Mouse (Mus musculus) 3134 (cell line): ENCODE measurements at regions not wholly inside any gene's neighbourhood (a gene's known extent, or its start where the extent isn't known, plus 50 kb on each side); places are given as distances from the start of the nearest gene placed in this dataset.

Experiments
- DNase-seq: peaks from one replicate; pipeline ENCODE4 v3.0.0-alpha.2; 2011; ENCODE audit warnings: low spot score; ENCODE audit not compliant: insufficient read length; ENCODE audit errors: extremely low read depth

GRCm38 (mm10) chr4:95105424-95105823 lies 53.4 kb upstream of the Jun start:
- peak; percentile 91 for DNase-seq

DNA sequence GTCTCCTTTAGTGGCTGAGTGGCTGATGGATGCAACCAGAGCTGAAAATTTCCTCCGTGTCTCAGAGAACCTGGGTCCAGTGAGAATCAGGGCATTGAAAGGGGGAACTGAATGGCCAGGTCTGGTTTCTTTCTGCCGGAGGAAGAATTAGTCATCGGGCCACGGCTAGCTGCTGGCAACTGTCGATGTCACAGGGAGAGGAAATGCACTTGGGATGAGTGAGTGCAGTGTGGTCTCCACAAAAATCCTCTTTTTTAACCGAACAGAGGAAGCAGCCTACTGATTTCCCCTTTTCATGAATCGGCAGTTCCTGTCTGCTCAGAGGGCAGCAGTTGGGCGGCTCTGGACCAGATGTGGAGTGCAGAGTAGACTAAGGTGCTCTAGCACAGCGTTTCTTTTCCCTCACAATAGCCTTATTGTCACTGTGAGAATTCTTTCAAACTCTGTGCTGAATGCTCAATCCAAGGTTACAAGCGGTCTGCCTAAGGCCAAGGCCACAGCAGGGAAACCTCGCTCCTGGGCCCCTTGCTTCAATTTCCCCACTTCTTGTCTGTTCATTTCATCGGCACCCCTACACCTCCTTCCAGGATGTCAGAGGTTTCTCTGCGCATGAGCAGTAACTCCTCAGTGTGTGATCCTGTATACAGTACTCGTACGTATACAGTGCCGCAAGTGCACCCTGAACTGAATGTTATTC lies 54.1 kb upstream of the Jun start:
- DNase-seq = peak; percentile 77

DNA sequence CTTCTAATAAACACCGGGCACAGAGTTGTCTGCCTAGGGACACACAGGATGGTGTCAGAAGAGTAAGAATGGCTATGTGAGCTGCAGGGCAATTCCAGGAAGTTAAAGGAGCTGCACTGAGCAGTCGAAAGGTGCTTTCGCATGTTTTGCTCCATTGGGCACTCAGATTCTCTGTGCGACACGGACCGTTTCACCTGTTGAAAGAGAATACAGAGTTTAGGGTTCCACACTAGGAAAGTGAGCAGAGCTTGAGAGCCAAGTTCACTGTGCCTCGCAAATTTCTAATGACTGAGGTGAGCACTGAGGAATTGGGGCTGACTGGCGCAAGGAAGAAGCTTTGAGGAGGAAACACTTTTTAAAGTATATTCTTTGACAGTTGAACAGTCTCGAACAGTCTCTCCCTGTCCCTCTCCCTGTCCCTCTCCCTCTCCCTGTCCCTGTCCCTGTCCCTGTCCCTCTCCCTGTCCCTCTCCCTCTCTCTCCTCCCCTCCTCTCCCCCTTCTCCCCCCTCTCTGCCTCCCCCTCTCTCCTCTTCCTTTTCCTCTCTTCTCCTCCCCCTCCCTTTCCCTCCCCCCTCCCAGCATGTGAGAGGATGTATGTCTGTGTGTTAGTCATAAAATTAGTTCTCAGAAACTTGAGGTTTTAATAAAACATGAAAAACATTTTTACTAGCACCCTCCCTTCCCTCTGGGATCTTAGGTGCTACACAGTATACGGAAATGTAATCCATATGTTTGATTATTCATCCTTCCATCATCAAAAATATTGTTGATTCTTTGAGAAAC lies 55.1 kb upstream of the Jun start:
- peak; percentile 31 for DNase-seq

DNA sequence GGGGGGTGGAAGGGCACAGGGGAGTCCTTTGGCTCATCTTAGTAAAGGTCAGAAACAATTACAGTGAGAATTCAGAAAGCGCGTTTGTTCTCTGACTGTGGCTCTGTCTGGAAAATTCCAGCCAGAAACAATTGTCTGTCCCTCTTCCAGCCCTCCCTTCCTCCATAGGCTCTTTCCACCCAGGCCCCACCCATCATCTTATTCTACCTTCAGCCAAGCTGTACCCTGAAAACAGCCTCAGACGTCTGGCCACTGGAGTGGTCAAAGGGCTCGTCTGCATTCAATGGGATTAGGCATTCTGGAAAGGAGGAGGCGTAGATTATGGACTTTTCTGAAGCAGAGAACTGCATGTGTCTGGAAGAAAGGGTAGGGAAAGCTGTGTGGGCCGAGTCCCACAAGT lies 56.8 kb upstream of the Jun start:
- DNase-seq = no peak

- DNase-seq = no peak
Measured at GRCm38 (mm10) chr4:95110828-95111227, 58.8 kb upstream of the Jun start.

DNA sequence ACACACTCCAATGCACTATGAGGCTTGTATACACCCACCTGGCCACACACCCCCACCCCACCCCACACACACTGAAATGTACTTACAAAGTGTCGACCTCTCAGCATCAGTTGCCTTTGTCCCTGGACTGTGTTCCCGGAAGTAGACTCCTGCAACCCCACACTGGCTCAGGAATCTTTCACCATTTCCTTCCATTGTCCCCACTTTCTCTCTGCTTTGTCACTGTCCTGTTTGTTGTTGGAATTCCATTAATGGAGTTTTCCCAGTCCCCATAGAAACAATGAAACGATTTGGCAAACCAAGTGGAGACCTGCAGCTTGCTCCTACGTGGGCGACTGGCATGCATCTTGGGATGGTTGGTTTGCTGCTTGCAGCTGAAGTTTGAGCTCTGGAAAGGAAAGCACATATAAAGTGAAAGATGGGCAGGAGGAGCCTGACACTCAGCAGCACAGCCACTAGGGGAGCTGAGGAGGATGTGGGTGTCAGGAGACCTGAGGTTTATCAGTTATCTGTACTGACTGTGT lies 65.2 kb upstream of the Jun start:
- DNase-seq = no peak

- no peak for DNase-seq
Measured at GRCm38 (mm10) chr4:95120876-95121275, 68.9 kb upstream of the Jun start.

- DNase-seq = no peak
Measured at GRCm38 (mm10) chr4:95125346-95125745, 73.3 kb upstream of the Jun start.

- DNase-seq = no peak
Measured at GRCm38 (mm10) chr4:95127970-95128369, 75.9 kb upstream of the Jun start.

DNA sequence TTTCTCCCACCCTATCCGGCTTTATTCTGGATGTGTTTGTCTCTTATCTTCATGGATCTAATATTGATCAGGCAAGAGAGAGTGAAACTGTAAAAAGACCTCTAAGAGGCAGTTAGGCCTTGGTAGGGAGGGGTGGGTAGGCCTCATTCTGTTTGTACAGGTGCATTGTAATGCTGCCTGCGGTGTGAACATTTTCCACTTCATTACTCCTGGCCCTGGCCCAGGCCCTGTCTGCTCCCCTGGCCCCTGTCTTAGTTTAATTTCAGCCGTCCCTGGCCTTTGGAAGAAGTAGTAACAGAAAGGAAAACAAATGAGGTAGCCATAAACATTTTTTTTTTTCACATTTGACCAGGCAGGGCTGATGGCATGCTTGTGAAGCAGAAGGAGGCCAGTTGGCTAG lies 81.8 kb upstream of the Jun start:
- DNase-seq = no peak

DNA sequence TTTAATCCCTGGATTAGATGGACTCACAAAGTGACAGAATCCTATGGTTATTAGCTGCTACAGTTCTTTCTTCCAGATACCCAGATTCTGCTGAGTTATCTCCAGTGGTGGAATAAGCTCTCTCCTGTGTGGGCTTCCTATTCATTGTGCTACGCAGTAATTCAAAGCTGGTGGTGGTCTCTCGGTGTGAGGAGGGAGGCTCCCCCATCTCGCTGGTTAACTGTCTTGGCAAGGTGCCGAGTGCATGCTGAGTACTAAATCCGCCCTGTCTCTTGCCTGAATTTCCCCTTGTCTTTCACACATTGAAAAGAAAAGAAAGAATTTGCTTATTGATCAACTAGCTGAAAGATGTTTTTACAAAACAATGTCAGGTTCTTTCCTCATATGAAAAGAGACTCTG lies 82.6 kb upstream of the Jun start:
- no peak for DNase-seq

GRCm38 (mm10) chr4:95137413-95138143 lies 85.6 kb upstream of the Jun start:
- no peak for DNase-seq

DNA sequence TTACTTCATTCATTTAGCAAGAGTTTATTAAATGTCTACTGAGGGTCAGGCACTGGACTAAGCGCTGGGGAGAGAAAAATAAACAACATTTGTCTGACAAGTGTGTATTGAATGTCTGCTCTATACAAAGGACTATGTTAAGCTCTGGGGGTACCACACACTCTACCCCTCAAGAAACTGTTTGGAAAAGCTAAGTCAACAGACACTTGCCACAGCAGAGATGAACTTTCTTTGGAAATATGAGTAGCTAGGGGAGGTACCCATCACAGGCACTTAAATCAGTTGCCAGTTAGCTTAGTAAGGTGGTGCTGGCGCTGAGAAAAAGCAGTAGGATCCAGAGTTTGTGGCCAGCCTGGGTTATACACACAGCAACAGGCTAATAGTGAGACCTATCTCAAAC lies 86.7 kb upstream of the Jun start:
- DNase-seq = no peak

DNA sequence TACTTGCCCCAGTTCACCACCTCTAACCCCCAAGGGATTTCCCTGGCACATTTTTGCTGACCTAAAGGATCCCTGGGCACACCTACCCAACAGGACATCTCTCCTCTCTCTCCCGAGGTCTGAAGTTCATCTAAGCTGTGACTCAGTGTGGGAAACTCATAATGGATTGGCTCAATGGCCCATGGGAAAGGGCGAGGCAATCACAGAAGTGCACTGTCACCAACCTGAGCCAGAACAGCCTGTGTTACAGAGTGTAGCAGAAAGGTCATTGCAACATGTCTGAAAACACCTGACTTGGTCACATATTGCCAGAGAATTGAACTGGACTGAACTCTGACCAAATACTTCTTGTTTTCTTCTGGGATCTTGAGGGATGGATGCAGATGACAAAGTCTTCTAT lies 89.2 kb upstream of the Jun start:
- DNase-seq = no peak

GRCm38 (mm10) chr4:95143130-95143529 lies 91.1 kb upstream of the Jun start:
- DNase-seq = no peak

- no peak for DNase-seq
Measured at GRCm38 (mm10) chr4:95143668-95144067, 91.6 kb upstream of the Jun start.

GRCm38 (mm10) chr4:95144440-95144839 lies 92.4 kb upstream of the Jun start:
- DNase-seq = no peak

- no peak for DNase-seq
Measured at GRCm38 (mm10) chr4:95146268-95146667, 94.2 kb upstream of the Jun start.

GRCm38 (mm10) chr4:95148665-95149064 lies 96.6 kb upstream of the Jun start:
- no peak for DNase-seq

DNA sequence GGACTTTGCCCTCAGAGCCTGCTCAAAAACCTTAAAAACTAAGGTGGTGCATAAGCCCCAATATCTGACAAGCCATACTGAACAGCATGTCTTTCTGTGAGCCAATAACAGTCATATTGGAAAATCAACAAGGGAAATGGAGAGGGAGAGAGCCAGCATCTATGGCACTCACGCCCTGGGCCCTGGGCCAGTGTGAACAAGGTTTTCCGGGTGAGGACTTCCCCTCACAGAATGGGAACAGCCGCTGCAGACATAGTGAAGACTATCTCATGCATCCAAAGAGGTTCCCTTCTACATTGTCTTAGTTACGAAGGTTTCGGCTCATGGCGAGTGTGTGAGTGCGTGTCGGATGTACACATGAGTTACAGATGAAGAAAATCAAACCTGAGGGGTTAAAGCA lies 99.7 kb upstream of the Jun start:
- DNase-seq = no peak

DNA sequence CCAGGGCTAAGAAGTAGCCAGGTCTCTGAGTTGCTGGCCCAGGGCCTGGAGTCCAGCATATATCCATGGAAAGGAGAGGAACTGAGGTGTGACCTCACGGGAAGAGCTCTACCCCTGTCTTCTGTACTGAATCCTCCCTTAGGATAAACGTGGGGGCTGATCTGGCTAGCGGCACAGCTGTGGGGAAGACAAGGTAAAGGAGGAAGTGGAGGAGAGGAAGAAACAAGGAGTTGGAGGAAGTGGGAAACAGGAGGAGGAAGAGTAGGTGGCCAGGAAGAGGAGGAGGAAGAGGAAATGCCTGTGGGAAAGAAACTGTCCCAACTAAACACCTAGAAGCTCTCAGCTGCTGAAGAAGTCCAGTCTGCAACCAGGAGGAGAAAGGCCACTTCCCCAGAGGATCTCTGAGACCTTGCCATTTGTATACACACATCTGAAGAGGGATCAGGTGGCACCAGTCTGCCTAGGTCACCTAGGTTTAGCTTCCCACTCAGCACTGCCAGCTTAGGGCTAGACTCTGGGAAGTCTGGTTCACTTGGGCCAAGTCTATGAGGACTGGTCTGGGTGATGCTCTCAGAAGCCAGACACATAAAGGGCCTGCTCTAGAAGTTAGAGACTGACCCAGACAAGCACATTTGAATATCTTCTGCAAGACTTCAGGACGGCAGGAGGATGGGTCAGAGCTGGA lies 100.6 kb upstream of the Jun start:
- DNase-seq = no peak
